Mouse (Mus musculus) liver, postnatal 0 days (tissue): ENCODE results near the gene Nudt19.

ENCODE experiments used
- CTCF ChIP-seq: sonication (generic); IDR thresholded peaks from 2 replicates; pipeline ENCODE4 v1.5.1; 2016; ENCODE audit warnings: antibody characterized with exemption, low read depth
- EP300 ChIP-seq: IDR thresholded peaks from 2 replicates; pipeline ENCODE4 v1.6.1; 2016; ENCODE audit warnings: antibody characterized with exemption, low read depth, mild to moderate bottlenecking

- TF ChIP-seq CTCF (no peak), EP300 (no peak)
Observed at GRCm38 (mm10) chr7:35588680-35589428, 32.8 kb upstream of the Nudt19 start.
